Mouse (Mus musculus): Measurements from ENCODE around the gene Yipf1.

DNA sequence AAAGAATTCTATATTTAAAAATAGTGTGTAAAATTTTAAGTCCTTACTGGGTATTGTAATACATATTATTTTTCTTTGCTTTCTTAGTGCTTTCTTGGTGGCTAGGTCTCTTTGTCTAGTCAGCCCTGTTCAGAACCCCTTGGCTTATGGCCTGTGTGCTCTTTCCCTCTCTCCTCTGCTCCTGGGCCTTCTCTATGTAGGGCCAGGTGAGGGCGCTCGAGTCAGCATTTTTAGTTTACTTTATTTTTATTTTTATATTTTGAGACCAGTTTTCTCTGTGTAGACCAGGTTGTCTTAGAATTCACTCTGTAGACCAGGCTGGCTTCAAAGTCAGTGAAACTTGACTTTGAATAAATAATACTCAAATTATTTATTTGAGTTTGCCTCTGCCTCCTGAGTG lies 58.1 kb downstream of the Yipf1 start:
- no peak for TF ChIP-seq POLR2A (IDR thresholded peaks at IDR 0.05; ENCODE audit: borderline replicate concordance, control insufficient read depth, low read depth, low read length)
- TF ChIP-seq CTCF (IDR thresholded peaks at IDR 0.05; ENCODE audit: control insufficient read depth, insufficient read depth, low read length): no peak
